Mouse (Mus musculus): ENCODE results near the gene 1700019D03Rik. TPM values are rescaled to one million over a fixed set of nuclear protein-coding genes. Genes with fewer than 3 reads are reported as not detected.
A peak's percentile ranks its signal among the peaks of the same experiment; 100 is the strongest.

Gene 1700019D03Rik
- 3.8 and 5.5 TPM in 2 replicates for polyA plus RNA-seq (2015; fragmentation: Nextera tagmentation; extraction: Ambion mirVana)

GRCm38 (mm10) chr1:53020079-53020478 lies at the start of gene 1700019D03Rik:
Gene 1700019D03Rik (minus strand): TSS chr1:53020179.
- H3K27me3 ChIP-seq (ENCODE audit: control insufficient read depth, insufficient read depth, low read depth, low read length): no peaks in the 10 kb centered on the region
- H3K27ac ChIP-seq (ENCODE audit: low read length): 0 out of 2 replicates have a peak within 1 kb of the TSS, but pooled peaks have one; percentile 53
- H3K4me1 ChIP-seq (ENCODE audit: control insufficient read depth, insufficient read depth, low read length): no peaks in the 10 kb centered on the region
- no peaks in the 10 kb centered on the region for H3K36me3 ChIP-seq (ENCODE audit: control insufficient read depth, insufficient read depth, low read length)
- no peak within 1 kb of the TSS for H3K4me2 ChIP-seq (ENCODE audit: low read length)
- H3K9ac ChIP-seq (ENCODE audit: low read depth, low read length): no peak within 1 kb of the TSS
- ATAC-seq: no peak
- no peak within 1 kb of the TSS for H3K4me3 ChIP-seq (ENCODE audit: low read depth, low read length)
- no peaks in the 10 kb centered on the region for H3K9me3 ChIP-seq (replicated peaks; ENCODE audit: control insufficient read depth, low read length, poor library complexity, severe bottlenecking)
- 76% methylated on average over 5 of the region's 5 CpGs for WGBS

- ATAC-seq: no peak
- H3K36me3 ChIP-seq (ENCODE audit: control insufficient read depth, insufficient read depth, low read length): no peaks in the 10 kb centered on the region
- 88% methylated on average over 4 of the region's 4 CpGs for WGBS
- H3K27me3 ChIP-seq (ENCODE audit: control insufficient read depth, insufficient read depth, low read depth, low read length): no peaks in the 10 kb centered on the region
- no peak overlapping the region for H3K9ac ChIP-seq (ENCODE audit: low read depth, low read length)
- no peaks in the 10 kb centered on the region for H3K9me3 ChIP-seq (replicated peaks; ENCODE audit: control insufficient read depth, low read length, poor library complexity, severe bottlenecking)
- peaks cover 13% of the 10 kb centered on the region; the same call in 1 of the 2 replicates for H3K4me1 ChIP-seq (ENCODE audit: control insufficient read depth, insufficient read depth, low read length)
- H3K4me2 ChIP-seq (ENCODE audit: low read length): no peak overlapping the region
- no peak overlapping the region for H3K4me3 ChIP-seq (ENCODE audit: low read depth, low read length)
- H3K27ac ChIP-seq (ENCODE audit: low read length): no peak overlapping the region
Observed at GRCm38 (mm10) chr1:53063921-53064320, 43.9 kb upstream of the 1700019D03Rik start.

DNA sequence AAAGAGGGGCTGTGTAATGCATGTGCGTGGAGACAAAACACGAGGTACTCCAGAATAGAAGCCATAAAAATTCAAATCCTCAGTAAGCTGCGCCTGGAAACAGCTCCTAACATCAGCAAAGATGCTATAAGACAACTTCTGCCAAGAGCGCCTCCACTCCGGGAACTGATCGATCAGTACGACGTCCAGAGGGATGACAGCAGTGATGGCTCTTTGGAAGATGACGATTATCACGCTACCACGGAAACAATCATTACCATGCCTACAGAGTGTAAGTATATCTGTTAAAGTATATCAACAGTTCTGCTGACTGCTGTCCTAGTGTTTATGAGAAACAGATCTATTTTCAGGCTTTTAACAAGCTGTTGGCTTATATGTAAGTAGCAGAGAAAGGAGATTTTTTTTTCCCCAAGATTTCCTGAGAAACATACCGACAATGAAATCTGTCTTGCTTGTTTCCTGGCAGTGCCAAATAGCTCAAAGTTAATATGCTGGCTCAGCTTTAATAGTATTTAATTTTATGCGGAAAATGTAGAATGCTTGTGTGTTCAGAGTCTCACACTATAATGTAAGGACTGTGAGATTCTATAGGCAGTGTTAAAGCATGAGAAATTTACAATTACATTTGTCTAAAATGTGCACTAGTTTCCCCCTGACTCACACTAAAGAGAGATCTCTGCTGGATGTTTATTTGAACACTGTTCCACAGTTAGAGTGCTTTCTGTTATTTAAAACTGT lies 42.1 kb upstream of the 1700019D03Rik start:
- WGBS: 55% methylated on average over 13 of the region's 13 CpGs
- Histone ChIP-seq H3K27ac (ENCODE audit: low read length) (no peak overlapping the region), H3K4me1 (ENCODE audit: control insufficient read depth, insufficient read depth, low read length) (peaks cover 13% of the 10 kb centered on the region; the same call in 1 of the 2 replicates), H3K36me3 (ENCODE audit: control insufficient read depth, insufficient read depth, low read length) (no peaks in the 10 kb centered on the region), H3K4me3 (ENCODE audit: low read depth, low read length) (no peak overlapping the region; the same call in 1 of the 2 replicates), H3K27me3 (ENCODE audit: control insufficient read depth, insufficient read depth, low read depth, low read length) (no peaks in the 10 kb centered on the region), H3K9ac (ENCODE audit: low read depth, low read length) (no peak overlapping the region), H3K9me3 (replicated peaks; ENCODE audit: control insufficient read depth, low read length, poor library complexity, severe bottlenecking) (no peaks in the 10 kb centered on the region), H3K4me2 (ENCODE audit: low read length) (peak overlapping the region; percentile 23)
- ATAC-seq: no peak

DNA sequence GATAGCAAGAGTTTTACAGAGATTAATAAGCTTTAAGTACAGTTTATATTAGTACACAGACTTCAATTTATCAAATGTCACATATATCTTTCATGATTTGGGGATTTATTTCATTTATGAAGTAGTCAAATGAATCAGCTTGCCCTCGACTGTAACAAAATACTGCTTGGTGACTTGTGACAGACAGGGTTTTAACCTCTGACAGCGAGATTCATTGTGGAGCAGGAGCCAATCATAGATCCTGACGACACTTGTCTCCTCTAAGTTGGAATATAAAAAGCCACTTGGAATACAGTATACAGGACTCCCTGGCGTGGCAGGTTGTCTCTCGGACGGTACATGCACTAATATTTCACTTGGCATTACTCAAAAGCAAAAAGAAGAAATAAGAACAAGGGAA lies 41.4 kb upstream of the 1700019D03Rik start, which contains the start of gene Mstn:
Mstn (plus strand) TSS at position 301 of the 400 bp plus-strand sequence.
- Histone ChIP-seq H3K4me2 (ENCODE audit: low read length) (peak within 1 kb of the TSS; percentile 23), H3K36me3 (ENCODE audit: control insufficient read depth, insufficient read depth, low read length) (no peaks in the 10 kb centered on the region), H3K9ac (ENCODE audit: low read depth, low read length) (no peak within 1 kb of the TSS), H3K27me3 (ENCODE audit: control insufficient read depth, insufficient read depth, low read depth, low read length) (no peaks in the 10 kb centered on the region), H3K4me3 (ENCODE audit: low read depth, low read length) (no peak within 1 kb of the TSS; the same call in 1 of the 2 replicates), H3K9me3 (replicated peaks; ENCODE audit: control insufficient read depth, low read length, poor library complexity, severe bottlenecking) (no peaks in the 10 kb centered on the region), H3K4me1 (ENCODE audit: control insufficient read depth, insufficient read depth, low read length) (peaks cover 13% of the 10 kb centered on the region; the same call in 1 of the 2 replicates), H3K27ac (ENCODE audit: low read length) (no peak within 1 kb of the TSS)
- ATAC-seq: no peak
- WGBS: 65% methylated on average over 6 of the region's 6 CpGs

DNA sequence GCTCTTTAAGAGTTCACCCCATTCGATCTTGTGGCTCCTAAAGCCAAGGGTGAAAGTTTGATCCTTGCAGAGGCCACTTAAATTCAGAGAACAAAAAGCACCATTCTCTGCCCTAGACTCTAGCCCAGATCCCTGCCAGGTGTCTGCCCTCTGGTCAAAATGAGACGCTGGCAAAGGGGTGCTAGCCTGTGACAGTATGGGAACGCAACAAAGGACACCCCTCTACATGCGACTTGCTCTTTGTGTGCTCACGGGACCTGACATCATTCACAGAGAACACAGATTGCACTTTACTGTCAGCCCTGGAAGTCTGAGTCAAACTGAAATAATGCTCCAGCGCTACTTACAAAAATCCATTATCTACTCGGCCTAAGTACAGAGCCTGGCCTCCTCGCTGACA lies 40.5 kb upstream of the 1700019D03Rik start:
- ATAC-seq: peak; percentile 42; the same call in 1 of the 2 replicates
- Histone ChIP-seq H3K27me3 (ENCODE audit: control insufficient read depth, insufficient read depth, low read depth, low read length) (no peaks in the 10 kb centered on the region), H3K4me1 (ENCODE audit: control insufficient read depth, insufficient read depth, low read length) (peaks cover 13% of the 10 kb centered on the region; the same call in 1 of the 2 replicates), H3K9ac (ENCODE audit: low read depth, low read length) (no peak overlapping the region), H3K27ac (ENCODE audit: low read length) (no peak overlapping the region), H3K4me3 (ENCODE audit: low read depth, low read length) (no peak overlapping the region), H3K4me2 (ENCODE audit: low read length) (no peak overlapping the region), H3K9me3 (replicated peaks; ENCODE audit: control insufficient read depth, low read length, poor library complexity, severe bottlenecking) (no peaks in the 10 kb centered on the region), H3K36me3 (ENCODE audit: control insufficient read depth, insufficient read depth, low read length) (no peaks in the 10 kb centered on the region)
- WGBS: 30% methylated on average over 8 of the region's 8 CpGs

- no peak for ATAC-seq
- Histone ChIP-seq H3K4me3 (ENCODE audit: low read depth, low read length) (no peak overlapping the region), H3K36me3 (ENCODE audit: control insufficient read depth, insufficient read depth, low read length) (no peaks in the 10 kb centered on the region), H3K9me3 (replicated peaks; ENCODE audit: control insufficient read depth, low read length, poor library complexity, severe bottlenecking) (no peaks in the 10 kb centered on the region), H3K27me3 (ENCODE audit: control insufficient read depth, insufficient read depth, low read depth, low read length) (no peaks in the 10 kb centered on the region), H3K9ac (ENCODE audit: low read depth, low read length) (no peak overlapping the region), H3K27ac (ENCODE audit: low read length) (no peak overlapping the region), H3K4me1 (ENCODE audit: control insufficient read depth, insufficient read depth, low read length) (peaks cover 13% of the 10 kb centered on the region; the same call in 1 of the 2 replicates), H3K4me2 (ENCODE audit: low read length) (no peak overlapping the region)
- WGBS: 81% methylated on average over 5 of the region's 5 CpGs
Observed at GRCm38 (mm10) chr1:53059106-53059505, 39.1 kb upstream of the 1700019D03Rik start.

DNA sequence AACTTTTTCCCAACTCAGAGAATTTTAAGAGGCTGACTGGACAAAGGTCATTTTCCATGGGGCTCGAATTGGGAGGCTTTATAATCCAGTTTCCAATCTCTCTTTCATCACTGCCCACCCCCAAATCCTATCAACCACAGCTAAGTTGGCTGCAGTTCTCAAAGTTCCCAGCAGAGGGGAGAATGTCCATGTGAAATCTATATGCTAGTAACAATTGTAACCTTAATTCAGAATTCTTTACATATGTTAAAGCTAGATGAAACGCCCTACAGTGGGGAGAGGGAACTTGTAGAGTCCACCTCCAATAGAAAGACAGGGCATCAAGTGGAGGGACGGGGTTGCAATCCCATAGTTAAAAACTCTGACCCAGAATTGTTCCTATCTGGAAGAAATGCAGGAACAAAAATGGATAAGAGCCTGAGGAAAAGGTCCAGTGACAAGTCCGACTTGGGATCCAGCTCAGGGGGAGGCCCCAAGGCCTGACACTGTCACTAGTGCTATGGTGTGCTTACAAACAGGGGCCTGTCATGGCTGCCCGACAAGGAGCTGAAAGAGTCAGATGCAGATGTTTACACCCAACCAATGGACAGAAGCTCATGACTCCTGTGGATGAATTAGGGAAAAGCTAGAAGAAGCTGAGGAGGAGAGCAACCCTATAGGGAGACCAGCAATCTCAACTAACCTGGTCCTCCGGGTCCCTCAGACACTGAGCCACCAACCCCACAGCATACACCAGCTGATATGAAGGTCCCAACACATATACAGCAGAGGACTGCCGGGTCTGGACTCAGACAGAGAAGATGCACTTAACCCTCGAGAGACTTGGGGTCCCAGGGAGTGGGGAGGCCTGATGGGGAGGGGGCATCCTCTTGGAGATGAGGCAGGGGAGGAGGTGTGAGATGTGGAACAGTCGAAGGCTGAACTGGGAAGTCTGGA lies 33.4 kb upstream of the 1700019D03Rik start:
- no peaks in the 10 kb centered on the region for H3K9me3 ChIP-seq (replicated peaks; ENCODE audit: control insufficient read depth, low read length, poor library complexity, severe bottlenecking)
- ATAC-seq: peak; percentile 80
- no peak overlapping the region for H3K27ac ChIP-seq (ENCODE audit: low read length)
- no peak overlapping the region for H3K4me2 ChIP-seq (ENCODE audit: low read length)
- H3K27me3 ChIP-seq (ENCODE audit: control insufficient read depth, insufficient read depth, low read depth, low read length): no peaks in the 10 kb centered on the region
- no peaks in the 10 kb centered on the region for H3K4me1 ChIP-seq (ENCODE audit: control insufficient read depth, insufficient read depth, low read length)
- 49% methylated on average over 9 of the region's 9 CpGs for WGBS
- no peak overlapping the region for H3K4me3 ChIP-seq (ENCODE audit: low read depth, low read length)
- no peak overlapping the region for H3K9ac ChIP-seq (ENCODE audit: low read depth, low read length)
- no peaks in the 10 kb centered on the region for H3K36me3 ChIP-seq (ENCODE audit: control insufficient read depth, insufficient read depth, low read length)

DNA sequence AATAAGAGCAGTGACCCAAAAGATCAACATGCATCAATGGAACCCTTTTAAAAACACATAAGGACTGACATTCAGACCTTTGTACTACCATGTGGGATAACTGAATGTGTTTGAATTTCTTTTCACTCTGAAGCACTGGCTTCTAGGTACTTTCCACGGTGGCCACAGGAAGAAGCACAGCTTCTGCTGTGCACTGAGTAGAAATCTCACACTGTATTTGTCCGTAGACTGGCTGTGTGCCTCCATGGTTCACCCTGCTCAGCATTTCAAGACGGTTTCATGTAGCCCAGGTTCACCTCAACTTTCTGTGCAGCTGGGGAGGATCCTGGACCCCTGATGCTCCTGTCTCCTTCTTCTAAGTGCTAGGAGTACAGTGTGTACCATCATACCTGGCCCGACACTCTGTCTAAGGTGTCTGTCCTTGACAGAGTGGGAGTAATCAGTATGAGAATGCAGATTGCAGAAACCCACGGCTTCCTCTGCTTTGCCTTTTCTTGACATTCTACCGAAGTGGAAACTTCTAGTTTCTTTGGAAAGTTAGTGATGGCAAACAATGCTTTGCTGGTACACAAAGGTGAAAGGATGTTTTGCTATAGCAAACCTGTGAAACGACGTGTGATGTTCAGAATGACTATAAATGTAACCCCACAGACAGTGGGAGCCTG lies 29.9 kb upstream of the 1700019D03Rik start:
- Histone ChIP-seq H3K9ac (ENCODE audit: low read depth, low read length) (no peak overlapping the region), H3K4me2 (ENCODE audit: low read length) (no peak overlapping the region), H3K27ac (ENCODE audit: low read length) (no peak overlapping the region), H3K36me3 (ENCODE audit: control insufficient read depth, insufficient read depth, low read length) (no peaks in the 10 kb centered on the region), H3K4me1 (ENCODE audit: control insufficient read depth, insufficient read depth, low read length) (no peaks in the 10 kb centered on the region), H3K27me3 (ENCODE audit: control insufficient read depth, insufficient read depth, low read depth, low read length) (no peaks in the 10 kb centered on the region), H3K9me3 (replicated peaks; ENCODE audit: control insufficient read depth, low read length, poor library complexity, severe bottlenecking) (peaks cover 1% of the 10 kb centered on the region; the same call in 1 of the 2 replicates), H3K4me3 (ENCODE audit: low read depth, low read length) (no peak overlapping the region)
- ATAC-seq: no peak
- 84% methylated on average over 8 of the region's 8 CpGs for WGBS
